Mouse (Mus musculus): ENCODE measurements around the gene Apbb2. TPM values are rescaled to one million over a fixed set of nuclear protein-coding genes. Genes with fewer than 3 reads are reported as not detected.

Gene Apbb2
- total RNA-seq (2021): 10 to 100 TPM; 37.3 to 52.7 TPM

DNA sequence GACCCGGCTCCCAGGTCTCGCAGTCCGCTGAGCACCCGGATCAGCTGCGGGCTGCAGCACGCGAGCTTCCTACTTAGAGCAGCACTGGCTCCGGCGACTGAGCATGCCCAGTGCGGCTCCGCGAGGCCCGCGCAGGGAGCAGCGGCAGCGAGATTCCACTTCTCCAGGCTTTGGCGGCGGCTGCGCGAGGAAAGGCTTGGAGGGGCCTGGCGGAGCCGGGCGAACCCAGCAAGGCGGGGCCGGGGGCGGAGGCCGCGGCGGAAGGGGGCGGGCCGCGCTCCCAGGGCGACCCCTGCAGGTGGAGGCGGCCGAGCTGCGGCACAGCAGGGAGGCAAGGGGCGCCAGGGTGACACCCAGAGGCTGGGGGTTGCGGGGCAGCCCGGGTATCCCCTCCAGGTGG lies at the start of gene Apbb2:
Apbb2 (minus strand) TSS at position 188 of the 400 bp plus-strand sequence.
- DNase-seq: peak; percentile 95
- intact Hi-C loops (cut with DNase I): loop anchor here (1.0 to 5.0 kb wide), 5 partner anchors 44 to 231 kb away; no protein-coding TSS in a partner anchor

- intact Hi-C loops (cut with DNase I): no loop called here
Measured at GRCm38 (mm10) chr5:66654220-66654619, 35.6 kb upstream of the Apbb2 start.

GRCm38 (mm10) chr5:66647504-66647903 lies 28.9 kb upstream of the Apbb2 start:
- DNase-seq: no peak
- intact Hi-C loops (cut with DNase I): no loop called here

More at GRCm38 (mm10) chr5:66654220-66654619, 35.6 kb upstream of the Apbb2 start:
- DNase-seq: peak; percentile 19 to 30

GRCm38 (mm10) chr5:66643260-66643659 lies 24.7 kb upstream of the Apbb2 start:
- no peak for DNase-seq
- intact Hi-C loops (cut with DNase I): no loop called here

- intact Hi-C loops (cut with DNase I): no loop called here
- no peak for DNase-seq
Measured at GRCm38 (mm10) chr5:66642156-66642555, 23.6 kb upstream of the Apbb2 start.

GRCm38 (mm10) chr5:66635459-66636079 lies 17.0 kb upstream of the Apbb2 start:
- intact Hi-C loops (cut with DNase I): no loop called here
- DNase-seq: no peak

GRCm38 (mm10) chr5:66627805-66628204 lies 9.2 kb upstream of the Apbb2 start:
- DNase-seq: no peak
- intact Hi-C loops (cut with DNase I): loop anchor here (10.0 kb wide), 1 partner anchor 363 kb away; no protein-coding TSS in a partner anchor

GRCm38 (mm10) chr5:66620191-66620625 lies 1.6 kb upstream of the Apbb2 start:
- intact Hi-C loops (cut with DNase I): loop anchor here (5.0 to 10.0 kb wide), 2 partner anchors 42 to 355 kb away; no protein-coding TSS in a partner anchor
- peak; percentile 86 to 89 for DNase-seq

DNA sequence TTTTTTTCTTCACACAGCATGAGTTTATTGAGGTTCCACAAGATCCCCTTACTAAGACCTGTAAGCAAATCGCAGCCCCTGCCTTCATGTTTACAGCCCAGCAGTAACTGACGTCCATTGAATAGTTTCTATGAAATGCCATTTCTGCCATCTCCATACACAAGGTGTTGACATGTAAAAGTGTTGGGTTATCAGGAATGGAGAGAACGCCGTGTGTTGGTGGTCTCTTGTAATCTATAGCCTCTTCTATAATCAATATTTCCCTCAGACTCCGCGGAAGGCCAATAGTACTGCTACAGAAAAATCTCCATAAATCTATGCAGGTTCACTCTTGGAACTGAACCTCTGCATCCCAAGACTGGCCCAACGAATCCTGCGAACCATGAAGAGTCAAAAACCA lies 1.1 kb upstream of the Apbb2 start:
- intact Hi-C loops (cut with DNase I): loop anchor here (1.0 to 10.0 kb wide), 7 partner anchors 43 to 355 kb away; no protein-coding TSS in a partner anchor
- DNase-seq: no peak

DNA sequence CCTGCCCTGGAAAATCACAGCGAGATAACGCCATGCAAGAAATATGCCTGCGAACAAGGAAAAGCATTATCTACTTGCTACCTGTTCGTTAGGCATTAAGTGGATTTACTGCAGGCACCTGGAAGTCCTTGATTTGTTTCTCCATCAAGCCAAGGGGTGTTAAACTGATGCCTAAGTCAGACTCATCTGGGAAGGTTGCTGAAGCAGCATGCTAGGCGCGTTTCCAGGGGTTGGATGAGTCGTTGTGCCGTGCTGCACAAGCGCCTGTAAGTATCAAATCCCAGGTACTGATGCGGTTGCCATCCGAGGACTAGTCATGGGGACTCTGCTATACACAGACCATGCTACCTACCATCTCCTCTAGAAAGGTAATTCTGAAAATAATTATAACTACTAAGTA lies 611 bp upstream of the Apbb2 start:
- DNase-seq: no peak
- intact Hi-C loops (cut with DNase I): loop anchor here (1.0 to 5.0 kb wide), 5 partner anchors 44 to 195 kb away; no protein-coding TSS in a partner anchor

DNA sequence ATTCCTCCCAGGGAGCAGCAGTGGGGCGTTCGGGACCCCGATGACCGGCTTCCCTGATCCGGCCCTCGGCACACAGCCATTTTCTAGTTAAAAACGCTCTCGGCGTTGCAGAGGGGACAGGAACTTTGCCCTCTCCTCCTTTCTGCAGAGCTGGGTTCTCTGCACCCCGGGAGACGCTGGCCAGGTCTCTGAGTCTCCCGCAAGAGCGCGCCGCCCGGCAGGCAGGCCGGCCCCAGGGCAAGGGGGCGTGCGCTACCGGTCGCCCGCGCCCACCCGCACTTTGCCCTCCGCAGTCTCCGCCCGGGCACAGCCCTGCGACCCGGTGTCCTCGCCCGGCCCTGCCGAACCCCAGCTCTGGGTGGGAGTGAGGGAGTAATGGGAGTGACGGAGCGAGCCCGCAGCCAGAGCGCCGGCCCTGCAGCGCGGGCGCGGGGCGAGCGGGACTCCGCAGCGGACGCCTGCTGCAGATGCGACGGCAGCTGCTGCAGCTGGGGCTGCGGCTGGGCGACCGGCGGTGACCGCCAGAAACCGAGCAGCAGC lies 593 bp downstream of the Apbb2 start:
- DNase-seq: peak in 1 of 2 experiments; percentile 39

DNA sequence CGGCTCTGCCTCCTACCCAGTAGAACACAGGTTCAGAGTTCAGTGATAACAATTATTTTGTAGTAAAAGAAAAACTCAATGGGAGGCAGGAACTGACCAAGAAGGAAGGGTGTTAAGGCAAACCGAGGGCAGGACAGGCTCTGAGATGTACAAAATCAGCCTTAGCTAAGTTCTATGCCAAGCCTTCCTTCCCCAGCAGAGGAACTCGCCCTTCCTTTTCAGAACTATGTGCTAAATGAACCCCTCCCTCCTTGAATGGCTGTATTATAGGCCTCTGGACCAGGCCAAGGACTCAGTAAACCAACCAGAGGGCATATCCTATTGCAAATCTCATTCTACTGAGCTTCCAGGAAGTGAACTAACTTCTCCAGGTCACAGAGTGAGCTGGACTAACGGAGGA lies 3.6 kb downstream of the Apbb2 start:
- DNase-seq: no peak
- intact Hi-C loops (cut with DNase I): loop anchor here (5.0 kb wide), 3 partner anchors 58 to 143 kb away; no protein-coding TSS in a partner anchor

More for the DNA sequence above, 593 bp downstream of the Apbb2 start:
- intact Hi-C loops (cut with DNase I): loop anchor here (1.0 to 5.0 kb wide), 5 partner anchors 43 to 231 kb away; no protein-coding TSS in a partner anchor

DNA sequence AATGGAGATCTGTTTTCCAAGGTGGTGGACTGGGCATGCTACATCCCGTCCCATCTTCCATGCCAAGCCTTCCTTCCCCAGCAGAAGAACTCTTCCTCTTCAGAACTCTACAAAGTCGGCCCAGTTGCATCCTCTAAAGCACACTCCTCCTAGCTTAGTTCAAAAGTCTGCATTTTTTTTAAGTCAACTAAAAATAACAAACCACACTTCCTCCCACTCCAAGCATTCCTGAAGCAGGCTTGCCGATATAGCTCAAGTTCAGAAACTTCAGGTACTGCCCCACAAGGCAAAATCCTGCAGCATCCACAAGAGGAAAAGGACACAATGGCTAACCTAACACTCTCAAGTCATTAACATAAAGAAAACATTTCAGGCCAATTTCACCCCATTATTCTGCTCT lies 4.9 kb downstream of the Apbb2 start:
- intact Hi-C loops (cut with DNase I): no loop called here
- DNase-seq: no peak

- intact Hi-C loops (cut with DNase I): no loop called here
- DNase-seq: no peak
Measured at GRCm38 (mm10) chr5:66612964-66613363, 5.6 kb downstream of the Apbb2 start.

DNA sequence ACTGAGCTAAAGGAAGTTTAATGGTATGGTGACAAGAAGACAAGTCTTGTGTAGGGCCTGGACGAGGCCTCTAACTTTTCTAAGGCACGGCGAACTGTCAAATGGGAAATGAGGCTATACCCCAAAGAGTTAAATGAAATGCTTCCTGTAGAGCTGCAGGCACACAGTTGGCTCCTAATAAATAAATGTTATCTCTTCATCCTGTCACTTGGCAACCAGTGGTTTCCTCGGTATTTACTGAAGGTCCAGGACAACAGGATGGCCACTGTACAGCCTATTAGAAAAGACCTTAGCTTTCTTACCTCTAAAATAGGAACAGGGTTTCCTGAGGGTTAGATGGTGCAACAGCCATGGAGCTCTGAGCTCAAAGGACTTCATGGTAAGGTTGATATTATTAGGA lies 6.7 kb downstream of the Apbb2 start:
- DNase-seq: no peak
- intact Hi-C loops (cut with DNase I): no loop called here

- DNase-seq: no peak
- intact Hi-C loops (cut with DNase I): no loop called here
Measured at GRCm38 (mm10) chr5:66611361-66611760, 7.2 kb downstream of the Apbb2 start.

DNA sequence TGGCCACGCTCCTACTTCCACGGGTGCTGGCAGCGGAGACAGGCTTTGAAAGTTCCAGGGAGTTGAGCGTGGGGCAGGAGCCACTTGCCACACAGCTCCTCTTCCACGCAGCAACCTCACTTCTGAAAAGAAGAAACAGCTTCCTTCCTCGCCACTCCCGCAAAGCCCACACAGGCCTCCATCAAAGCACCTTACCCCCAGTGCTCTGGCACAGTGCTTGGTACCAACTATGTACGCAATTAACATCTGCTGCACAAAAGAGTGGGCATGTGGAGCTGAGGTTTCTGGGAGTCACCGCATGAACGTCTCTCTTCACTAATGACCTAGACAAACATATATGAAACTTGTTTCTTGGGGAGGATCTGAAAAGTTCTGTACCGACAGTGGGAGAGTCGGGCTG lies 8.3 kb downstream of the Apbb2 start:
- DNase-seq: no peak
- intact Hi-C loops (cut with DNase I): no loop called here

GRCm38 (mm10) chr5:66609306-66609705 lies 9.3 kb downstream of the Apbb2 start:
- intact Hi-C loops (cut with DNase I): no loop called here
- DNase-seq: no peak

GRCm38 (mm10) chr5:66607801-66608200 lies 10.8 kb downstream of the Apbb2 start:
- intact Hi-C loops (cut with DNase I): no loop called here
- no peak for DNase-seq

- DNase-seq: no peak
- intact Hi-C loops (cut with DNase I): no loop called here
Measured at GRCm38 (mm10) chr5:66607201-66607600, 11.4 kb downstream of the Apbb2 start.

DNA sequence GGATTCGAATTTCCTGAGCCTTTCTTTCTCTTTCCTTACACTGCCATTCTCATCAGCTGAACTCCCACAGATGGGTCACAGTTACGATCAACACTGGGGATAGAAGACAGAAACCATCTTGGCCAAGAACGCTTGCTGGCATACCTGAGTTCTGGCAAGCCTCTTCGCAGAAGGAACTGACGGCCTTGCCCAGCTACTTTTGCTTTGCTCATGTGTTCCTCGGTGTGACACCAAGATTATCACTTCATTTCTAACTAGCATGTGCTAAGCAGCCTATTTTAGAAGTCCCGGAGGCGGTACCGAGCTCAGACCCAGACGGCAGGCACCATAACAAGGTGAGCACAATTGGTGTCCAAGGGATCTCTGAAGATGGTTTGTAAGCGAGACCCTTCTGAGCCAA lies 12.9 kb downstream of the Apbb2 start:
- intact Hi-C loops (cut with DNase I): no loop called here
- DNase-seq: no peak

DNA sequence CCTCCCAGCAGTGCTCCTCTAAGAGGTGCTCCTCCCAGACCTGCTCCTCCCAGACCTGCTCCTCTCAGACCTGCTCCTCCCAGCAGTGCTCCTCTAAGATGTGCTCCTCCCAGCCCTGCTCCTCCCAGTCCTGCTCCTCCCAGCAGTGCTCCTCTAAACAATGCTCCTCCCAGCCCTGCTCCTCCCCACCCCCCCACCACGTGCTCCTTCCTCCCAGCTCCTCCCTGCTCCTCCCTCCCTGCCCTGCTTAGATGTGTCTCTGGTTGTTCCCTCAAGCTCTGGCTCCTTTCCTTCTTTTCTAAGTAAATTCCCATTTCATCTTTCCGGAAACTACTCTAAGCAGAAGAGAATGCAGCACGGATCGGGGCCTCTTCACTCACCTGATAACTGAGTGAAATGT lies 14.2 kb downstream of the Apbb2 start:
- DNase-seq: no peak
- intact Hi-C loops (cut with DNase I): no loop called here

All from heart, postnatal 36 days (tissue).